8 mouse cellular contexts compared by ENCODE assay signal in the genomic region with DNA sequence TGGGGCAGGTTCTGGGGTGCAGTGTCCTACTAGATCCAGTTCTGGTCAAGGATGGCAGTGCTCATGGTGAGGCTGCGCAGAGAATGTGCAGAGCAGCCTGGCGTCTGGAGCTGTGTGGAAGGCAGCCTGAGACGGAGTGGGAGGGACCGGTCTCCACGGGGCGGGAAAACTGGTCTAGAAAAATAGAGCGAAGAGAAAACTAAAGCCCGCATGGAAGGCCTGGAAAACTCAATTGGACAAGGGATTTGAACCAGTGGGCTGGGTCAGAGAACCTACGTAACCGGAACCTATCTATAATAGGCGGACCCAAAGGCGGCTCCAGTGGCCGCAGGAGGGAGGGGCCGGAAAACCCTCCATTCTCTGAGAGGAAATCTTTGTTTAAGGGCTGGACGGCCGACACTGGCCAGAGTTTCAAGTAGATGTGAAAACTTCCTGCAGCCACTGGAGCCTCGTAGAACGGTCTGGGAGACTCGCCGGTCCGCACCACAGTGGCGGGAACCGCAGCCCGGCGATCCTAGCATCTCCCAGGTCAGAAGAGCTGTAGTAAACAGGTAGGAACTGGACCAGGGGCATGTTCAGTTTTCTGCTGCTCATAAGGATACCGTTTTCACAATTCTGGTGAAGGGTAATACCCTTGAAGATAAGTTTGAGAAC. TPM values are rescaled to one million over a fixed set of nuclear protein-coding genes. Genes with fewer than 3 reads are reported as not detected.
DNase-seq lines count a peak whose midpoint lies in the region; ATAC-seq and TF ChIP-seq lines count a peak whose summit lies in the region.

A gene (plus strand): TSS at position 399 of the 654 bp plus-strand sequence.

- no peak for TF ChIP-seq POLR2A in testis, adult 2 months (IDR thresholded peaks at IDR 0.05; ENCODE audit: control insufficient read depth, low read depth, low read length)

- no peak for TF ChIP-seq EP300 in heart, postnatal 0 days (IDR thresholded peaks at IDR 0.05; ENCODE audit: low read depth)

- peak within 1 kb of the TSS; percentile 93 for H3K27ac ChIP-seq in forebrain, embryonic 12.5 days
- peak within 1 kb of the TSS; percentile 82 for H3K27ac ChIP-seq in heart, postnatal 0 days (ENCODE audit: low read depth)
- H3K27ac ChIP-seq in liver, embryonic 16.5 days (ENCODE audit: low read length) = peak within 1 kb of the TSS; percentile 89
- H3K27ac ChIP-seq in neural tube, embryonic 13.5 days (replicated peaks) = peak within 1 kb of the TSS; percentile 87
- peak within 1 kb of the TSS; percentile 18 for H3K27ac ChIP-seq in testis, adult 2 months (ENCODE audit: control insufficient read depth, insufficient read depth, low read depth, low read length)

- H3K27me3 ChIP-seq in E14TG2a.4 (ENCODE audit: insufficient read depth, low read length) = no peaks in the 10 kb centered on the region
- H3K27me3 ChIP-seq in forebrain, embryonic 12.5 days = no peaks in the 10 kb centered on the region
- H3K27me3 ChIP-seq in heart, postnatal 0 days (ENCODE audit: control insufficient read depth, insufficient read depth, low read length) = no peaks in the 10 kb centered on the region
- H3K27me3 ChIP-seq in liver, embryonic 16.5 days (ENCODE audit: control insufficient read depth, insufficient read depth, low read depth, low read length) = no peaks in the 10 kb centered on the region
- no peaks in the 10 kb centered on the region for H3K27me3 ChIP-seq in neural tube, embryonic 13.5 days
- no peaks in the 10 kb centered on the region for H3K27me3 ChIP-seq in testis, adult 2 months (ENCODE audit: control insufficient read depth, insufficient read depth, low read length)

- peak within 1 kb of the TSS; percentile 89 for H3K4me3 ChIP-seq in E14TG2a.4 (replicated peaks; ENCODE audit: low read length)
- peak within 1 kb of the TSS; percentile 61 for H3K4me3 ChIP-seq in forebrain, embryonic 12.5 days (replicated peaks)
- peak within 1 kb of the TSS; percentile 56 for H3K4me3 ChIP-seq in heart, postnatal 0 days (ENCODE audit: low read depth, low read length)
- peak within 1 kb of the TSS; percentile 79 for H3K4me3 ChIP-seq in liver, embryonic 16.5 days (ENCODE audit: low read depth, low read length)
- H3K4me3 ChIP-seq in neural tube, embryonic 13.5 days = peak within 1 kb of the TSS; percentile 66
- H3K4me3 ChIP-seq in testis, adult 2 months (ENCODE audit: control insufficient read depth, low read depth, low read length) = peak within 1 kb of the TSS; percentile 82

- H3K4me2 ChIP-seq in forebrain, embryonic 12.5 days = peak within 1 kb of the TSS; percentile 59
- H3K4me2 ChIP-seq in heart, postnatal 0 days (ENCODE audit: low read depth, low read length) = peak within 1 kb of the TSS; percentile 64
- peak within 1 kb of the TSS; percentile 70 for H3K4me2 ChIP-seq in liver, embryonic 16.5 days (ENCODE audit: low read depth, low read length)
- H3K4me2 ChIP-seq in neural tube, embryonic 13.5 days = peak within 1 kb of the TSS; percentile 64

- TF ChIP-seq CTCF in E14TG2a.4 (conservative IDR thresholded peaks at IDR 0.05; ENCODE audit: low read length) = no peak
- TF ChIP-seq CTCF in heart, postnatal 0 days (IDR thresholded peaks at IDR 0.05; ENCODE audit: low read depth) = no peak
- TF ChIP-seq CTCF in testis, adult 2 months (IDR thresholded peaks at IDR 0.05; ENCODE audit: control insufficient read depth, insufficient read depth, insufficient replicate concordance, low read depth, low read length) = no peak

- H3K9me3 ChIP-seq in E14TG2a.4 (ENCODE audit: low read length) = no peaks in the 10 kb centered on the region
- no peaks in the 10 kb centered on the region for H3K9me3 ChIP-seq in forebrain, embryonic 12.5 days
- H3K9me3 ChIP-seq in heart, postnatal 0 days (replicated peaks; ENCODE audit: control insufficient read depth, low read length) = no peaks in the 10 kb centered on the region
- H3K9me3 ChIP-seq in liver, embryonic 16.5 days (replicated peaks; ENCODE audit: control insufficient read depth, low read length) = no peaks in the 10 kb centered on the region
- H3K9me3 ChIP-seq in neural tube, embryonic 13.5 days = no peaks in the 10 kb centered on the region

- peaks cover 23% of the 10 kb centered on the region for H3K36me3 ChIP-seq in E14TG2a.4 (ENCODE audit: insufficient read depth, low read length)
- H3K36me3 ChIP-seq in forebrain, embryonic 12.5 days (replicated peaks) = peaks cover 11% of the 10 kb centered on the region
- H3K36me3 ChIP-seq in heart, postnatal 0 days (replicated peaks; ENCODE audit: control insufficient read depth, insufficient read depth, low read length) = 0 out of 2 replicates have a peak, but pooled peaks cover 7% of the 10 kb centered on the region
- 0 out of 2 replicates have a peak, but pooled peaks cover 5% of the 10 kb centered on the region for H3K36me3 ChIP-seq in liver, embryonic 16.5 days (ENCODE audit: control insufficient read depth, insufficient read depth)
- peaks cover 18% of the 10 kb centered on the region for H3K36me3 ChIP-seq in neural tube, embryonic 13.5 days
- no peaks in the 10 kb centered on the region for H3K36me3 ChIP-seq in testis, adult 2 months (ENCODE audit: control insufficient read depth, insufficient read depth, low read length)

- peak; percentile 98 for ATAC-seq in forebrain, embryonic 12.5 days (ENCODE audit: low FRiP score)
- ATAC-seq in heart, postnatal 0 days (ENCODE audit: insufficient read depth, low read depth) = peak; percentile 96
- peak; percentile 78 for ATAC-seq in liver, embryonic 16.5 days (ENCODE audit: low read depth)
- ATAC-seq in neural tube, embryonic 13.5 days (ENCODE audit: low read depth) = peak; percentile 99

- H3K4me1 ChIP-seq in E14TG2a.4 (replicated peaks; ENCODE audit: low read depth, low read length) = peaks cover 10% of the 10 kb centered on the region
- H3K4me1 ChIP-seq in forebrain, embryonic 12.5 days = peaks cover 10% of the 10 kb centered on the region
- 0 out of 2 replicates have a peak, but pooled peaks cover 4% of the 10 kb centered on the region for H3K4me1 ChIP-seq in heart, postnatal 0 days (ENCODE audit: control insufficient read depth, insufficient read depth)
- peaks cover 20% of the 10 kb centered on the region for H3K4me1 ChIP-seq in liver, embryonic 16.5 days (ENCODE audit: control insufficient read depth, low read depth, low read length)
- peaks cover 18% of the 10 kb centered on the region for H3K4me1 ChIP-seq in neural tube, embryonic 13.5 days (replicated peaks)
- peaks cover 6% of the 10 kb centered on the region; the same call in 1 of the 2 replicates for H3K4me1 ChIP-seq in testis, adult 2 months (ENCODE audit: control insufficient read depth, insufficient read depth, low read length)

- peak within 1 kb of the TSS; percentile 71 for H3K9ac ChIP-seq in forebrain, embryonic 12.5 days
- H3K9ac ChIP-seq in heart, postnatal 0 days (replicated peaks; ENCODE audit: low read depth, low read length) = peak within 1 kb of the TSS; percentile 49
- H3K9ac ChIP-seq in liver, embryonic 16.5 days (ENCODE audit: low read depth, low read length) = peak within 1 kb of the TSS; percentile 78
- H3K9ac ChIP-seq in neural tube, embryonic 13.5 days = peak within 1 kb of the TSS; percentile 77

- DNase-seq in c-Kit-positive CD71-positive TER-119-positive erythroid progenitor cells, embryonic 14.5 days (ENCODE audit: low spot score) = peak; percentile 76
- DNase-seq in heart, postnatal 0 days (ENCODE audit: low spot score) = peak; percentile 94
- peak; percentile 85 to 92 for DNase-seq in kidney, postnatal 4 days

- WGBS in forebrain, embryonic 12.5 days = 3% methylated on average over 26 of the region's 26 CpGs
- WGBS in heart, postnatal 0 days = 6% methylated on average over 26 of the region's 26 CpGs
- 7% methylated on average over 26 of the region's 26 CpGs for WGBS in liver, embryonic 16.5 days (ENCODE audit: insufficient replicate concordance)
- WGBS in neural tube, embryonic 13.5 days = 6% methylated on average over 26 of the region's 26 CpGs

RNA-seq across cellular contexts. Expression of the gene that starts here (rescaled TPM):
- polyA plus RNA-seq in forebrain, embryonic 12.5 days (2016; fragmentation: Nextera tagmentation; extraction: Ambion mirVana) = 25.1 and 25.9 TPM in 2 replicates
- 1.6 and 3.3 TPM in 2 replicates for total RNA-seq in heart, postnatal 0 days (2014; rRNA removed; ENCODE audit: low replicate concordance)
- 2.8 and 3.0 TPM in 2 replicates for polyA plus RNA-seq in heart, postnatal 0 days (2015; fragmentation: Nextera tagmentation; extraction: Ambion mirVana)
- polyA plus RNA-seq in liver, embryonic 16.5 days (2015; fragmentation: Nextera tagmentation; extraction: Ambion mirVana) = 3.4 and 3.7 TPM in 2 replicates
- polyA plus RNA-seq in neural tube, embryonic 13.5 days (2015; fragmentation: Nextera tagmentation; extraction: Ambion mirVana) = 12.1 and 13.4 TPM in 2 replicates
- polyA plus RNA-seq in testis, adult 2 months (2012; rRNA removed) = 0.30 and 0.36 TPM in 2 replicates

Comparison
In these comparisons a context has a peak if more than half of its experiments do, and no peak if none do; other contexts are left out.
1. Peak in every context shown above with its lines: DNase-seq, ATAC-seq, H3K4me3 ChIP-seq and H3K27ac ChIP-seq.
2. H3K27ac ChIP-seq: peak in every context shown above with its lines; median percentile 93 in forebrain, embryonic 12.5 days; 89 in liver, embryonic 16.5 days; 87 in neural tube, embryonic 13.5 days; 82 in heart, postnatal 0 days; 18 in testis, adult 2 months.